Mouse (Mus musculus) sigmoid colon, adult 10 weeks (tissue): ENCODE measurements around the gene Far1. TPM values are rescaled to one million over a fixed set of nuclear protein-coding genes. Genes with fewer than 3 reads are reported as not detected.

ENCODE experiments used
- polyA plus RNA-seq: library from polyadenylated mRNA; stranded (reverse); fragments of 350-450 nt; fragmentation: Illumina TruSeq; extraction: RNeasy Lipid Tissue Mini Kit (QIAGEN cat#74804); gene quantifications from one replicate; pipeline ENCODE4 v1.2.3, GENCODE M21; 2014; ENCODE audit warnings: low read depth, low replicate concordance

Far1 gene
- polyA plus RNA-seq, result 705 TPM

DNA sequence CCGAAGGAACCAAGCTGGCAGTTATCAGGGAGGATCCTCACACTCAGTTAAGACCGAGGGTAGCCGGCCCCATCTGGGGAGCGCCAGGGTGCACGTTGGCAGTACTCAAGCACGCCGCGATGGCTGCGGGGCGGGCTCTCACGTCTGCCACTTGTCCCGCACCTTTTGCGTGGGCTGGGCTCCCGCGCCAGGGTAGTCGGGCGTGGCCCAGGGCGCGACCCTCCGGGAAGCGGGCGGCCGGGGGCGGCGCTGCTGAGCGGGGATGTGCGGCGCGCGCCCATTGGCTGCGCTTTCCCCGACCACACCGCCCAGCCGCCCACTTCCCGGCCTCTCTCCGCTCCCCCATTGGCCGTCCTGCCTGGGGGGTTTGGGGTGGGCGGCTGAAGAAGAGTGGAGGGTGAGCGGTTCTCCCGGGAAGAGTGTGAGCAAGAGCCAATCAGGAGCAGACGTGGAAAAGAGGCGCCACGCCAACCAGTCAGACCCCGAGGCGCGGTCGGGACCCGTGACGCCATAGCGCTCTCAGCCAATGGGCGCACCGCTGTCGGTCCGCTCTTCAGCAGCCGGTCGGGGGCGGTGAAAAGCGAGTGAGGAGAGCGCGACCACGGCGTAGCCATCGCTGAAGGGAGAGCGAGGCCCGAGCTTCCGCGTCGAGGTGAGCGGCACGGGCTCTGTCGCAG lies at the start of gene Far1:
TSS of gene Far1 (plus strand) at position 549 of the 677 bp plus-strand sequence.

Other genes starting within 250 kb of the Far1 start
- gene Btbd10, start 144.4 kb upstream of the Far1 start, polyA plus RNA-seq, result 33.5 TPM
- not detected for gene Pth, start 125.3 kb upstream of the Far1 start, polyA plus RNA-seq